ENCODE assay signal across 23 mouse cellular contexts in the genomic region with DNA sequence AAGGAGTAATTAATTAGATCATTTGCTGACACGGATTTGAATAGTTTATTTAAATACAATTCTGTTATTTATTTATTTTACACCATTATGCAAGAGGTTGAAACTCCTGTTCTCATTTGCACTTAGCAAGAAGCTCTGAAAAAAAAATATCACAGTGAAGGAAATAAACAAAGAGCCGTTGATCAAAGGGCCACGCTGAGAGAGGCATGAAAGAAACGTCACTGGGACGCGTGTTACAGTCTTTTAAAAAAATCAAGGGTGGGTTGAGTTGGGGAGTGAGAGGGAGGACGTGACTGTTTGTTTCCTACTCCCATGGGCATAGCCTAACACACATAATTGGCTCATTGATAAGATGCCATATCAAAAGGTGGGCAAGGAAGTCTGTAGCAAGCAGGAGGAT.
"Had no signal": no experiment of that assay in that cellular context is flagged by ENCODE, and none has a peak within 500 bp of the region (broad histone marks: within the 10 kb centered on the region; RNA-seq: fewer than 3 reads in every experiment).

No protein-coding gene starts in this region.

- H3K27me3 ChIP-seq: heart, embryonic 13.5 days; heart, embryonic 15.5 days; hindbrain, embryonic 13.5 days; hindbrain, embryonic 15.5 days; limb, embryonic 13.5 days; limb, embryonic 15.5 days; liver, embryonic 12.5 days had no signal

- H3K36me3 ChIP-seq: heart, embryonic 13.5 days; heart, embryonic 15.5 days; hindbrain, embryonic 13.5 days; hindbrain, embryonic 15.5 days; kidney, embryonic 15.5 days; limb, embryonic 13.5 days; limb, embryonic 15.5 days; liver, embryonic 12.5 days had no signal

- H3K9ac ChIP-seq: heart, embryonic 15.5 days; hindbrain, embryonic 13.5 days; hindbrain, embryonic 15.5 days; kidney, embryonic 15.5 days; limb, embryonic 13.5 days; limb, embryonic 15.5 days; liver, embryonic 12.5 days; liver, embryonic 14.5 days had no signal

- H3K4me2 ChIP-seq: limb, embryonic 13.5 days; limb, embryonic 15.5 days; liver, embryonic 12.5 days had no signal

- H3K4me3 ChIP-seq: heart, adult 2 months; heart, embryonic 15.5 days; hindbrain, embryonic 13.5 days; hindbrain, embryonic 15.5 days; kidney, embryonic 15.5 days; limb, embryonic 13.5 days; limb, embryonic 15.5 days; liver, embryonic 12.5 days had no signal

- H3K27ac ChIP-seq: heart, adult 2 months; heart, embryonic 15.5 days; hindbrain, embryonic 13.5 days; kidney, embryonic 15.5 days; kidney, postnatal 0 days; limb, embryonic 13.5 days; limb, embryonic 15.5 days; liver, embryonic 12.5 days; liver, embryonic 14.5 days had no signal

- DNase-seq: gastrocnemius, postnatal 14 days; gastrocnemius, postnatal 36 days; heart, adult 2 months; heart, postnatal 14 days; heart, postnatal 36 days; kidney, adult 11 months; kidney, adult 2 months; kidney, adult 9 months; kidney, postnatal 14 days; kidney, postnatal 36 days; layer of hippocampus, postnatal 36 days; left cerebral cortex, postnatal 4 days had no signal

- H3K9me3 ChIP-seq: heart, embryonic 13.5 days; heart, embryonic 15.5 days; hindbrain, embryonic 13.5 days; hindbrain, embryonic 15.5 days; kidney, embryonic 15.5 days; limb, embryonic 13.5 days; limb, embryonic 15.5 days; liver, embryonic 12.5 days had no signal

- ATAC-seq: intestine, embryonic 16.5 days; liver, embryonic 12.5 days had no signal

- H3K4me1 ChIP-seq: liver, embryonic 12.5 days had no signal
